Mouse (Mus musculus): ENCODE data around the gene 2900026A02Rik. TPM values are rescaled to one million over a fixed set of nuclear protein-coding genes. Genes with fewer than 3 reads are reported as not detected.
A peak's percentile ranks its signal among the peaks of the same experiment; 100 is the strongest.

The 2900026A02Rik gene
- polyA plus RNA-seq, 1 experiment from 2014 or later: 1.2 TPM

GRCm38 (mm10) chr5:113191901-113192300 lies 29.1 kb downstream of the 2900026A02Rik start:
- Histone ChIP-seq H3K9me3 (ENCODE audit: control insufficient read depth, low read length) (no peaks in the 10 kb centered on the region), H3K9ac (ENCODE audit: low read length) (no peak overlapping the region), H3K4me3 (ENCODE audit: low read depth, low read length) (no peak overlapping the region), H3K4me2 (no peak overlapping the region), H3K27me3 (ENCODE audit: control insufficient read depth, insufficient read depth, low read length) (no peaks in the 10 kb centered on the region), H3K4me1 (ENCODE audit: control insufficient read depth, insufficient read depth, low read length) (peaks cover 3% of the 10 kb centered on the region; the same call in 1 of the 2 replicates), H3K36me3 (ENCODE audit: control insufficient read depth, insufficient read depth, low read length) (no peaks in the 10 kb centered on the region; the same call in 1 of the 2 replicates), H3K27ac (ENCODE audit: low read depth, low read length) (no peak overlapping the region)
- WGBS: 73% methylated on average over 14 of the region's 14 CpGs
- DNase-seq (ENCODE audit: low spot score, missing footprints) (peak; percentile 83), ATAC-seq (ENCODE audit: low FRiP score) (no peak)

DNA sequence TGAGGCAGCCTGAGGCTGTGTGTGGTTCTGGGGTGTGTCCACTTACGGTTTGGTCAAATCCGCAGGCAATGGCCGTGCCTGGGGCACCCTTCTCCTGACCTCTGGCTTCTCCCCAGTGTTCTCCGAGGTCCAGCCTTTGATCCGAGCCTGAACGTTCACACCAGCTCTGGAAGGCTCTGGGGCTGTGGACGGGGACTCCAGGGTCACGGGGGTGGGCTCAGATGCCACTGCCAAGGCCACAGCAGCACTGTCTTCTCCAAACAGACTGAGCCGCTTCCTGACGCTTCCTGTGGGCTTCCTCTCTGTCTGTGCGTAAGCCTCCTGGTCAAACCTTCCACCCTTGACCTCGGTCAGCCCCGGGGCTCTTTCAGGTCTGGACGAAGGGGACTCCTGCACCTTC lies 30.5 kb downstream of the 2900026A02Rik start:
- WGBS: 79% methylated on average over 14 of the region's 14 CpGs
- Histone ChIP-seq H3K27me3 (ENCODE audit: control insufficient read depth, insufficient read depth, low read length) (no peaks in the 10 kb centered on the region), H3K4me2 (no peak overlapping the region), H3K9me3 (ENCODE audit: control insufficient read depth, low read length) (no peaks in the 10 kb centered on the region), H3K36me3 (ENCODE audit: control insufficient read depth, insufficient read depth, low read length) (no peaks in the 10 kb centered on the region; the same call in 1 of the 2 replicates), H3K27ac (ENCODE audit: low read depth, low read length) (no peak overlapping the region), H3K9ac (ENCODE audit: low read length) (no peak overlapping the region), H3K4me3 (ENCODE audit: low read depth, low read length) (no peak overlapping the region), H3K4me1 (ENCODE audit: control insufficient read depth, insufficient read depth, low read length) (peaks cover 3% of the 10 kb centered on the region; the same call in 1 of the 2 replicates)
- peak; percentile 62 for DNase-seq (ENCODE audit: low spot score, missing footprints)
- no peak for ATAC-seq (ENCODE audit: low FRiP score)

DNA sequence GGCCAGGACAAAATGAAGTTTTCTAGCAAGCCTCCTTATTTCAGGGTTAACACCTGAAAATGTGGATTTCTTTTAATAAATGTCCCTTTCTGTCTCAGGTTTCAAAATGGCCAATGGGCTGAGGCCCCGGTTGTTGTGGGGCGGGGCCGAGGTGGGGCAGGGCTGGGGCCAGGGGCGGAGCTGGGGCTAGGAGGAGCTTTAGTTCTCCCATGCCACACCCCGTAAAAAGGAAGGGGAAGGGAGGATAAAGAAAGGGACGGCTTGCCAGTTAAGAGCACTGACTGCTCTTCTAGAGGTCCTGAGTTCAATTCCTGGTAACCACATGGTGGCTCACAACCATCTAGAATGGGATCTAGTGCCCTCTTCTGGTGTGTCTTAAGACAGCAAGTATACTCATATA lies 39.6 kb downstream of the 2900026A02Rik start:
- Histone ChIP-seq H3K4me3 (ENCODE audit: low read depth, low read length) (no peak overlapping the region), H3K36me3 (ENCODE audit: control insufficient read depth, insufficient read depth, low read length) (no peaks in the 10 kb centered on the region), H3K4me2 (no peak overlapping the region), H3K9ac (ENCODE audit: low read length) (no peak overlapping the region), H3K27ac (ENCODE audit: low read depth, low read length) (no peak overlapping the region), H3K9me3 (ENCODE audit: control insufficient read depth, low read length) (no peaks in the 10 kb centered on the region), H3K27me3 (ENCODE audit: control insufficient read depth, insufficient read depth, low read length) (no peaks in the 10 kb centered on the region), H3K4me1 (ENCODE audit: control insufficient read depth, insufficient read depth, low read length) (peaks cover 7% of the 10 kb centered on the region)
- WGBS: 40% methylated on average over 6 of the region's 6 CpGs
- ATAC-seq (ENCODE audit: low FRiP score): no peak
- DNase-seq (ENCODE audit: low spot score, missing footprints): peak; percentile 81

- H3K4me3 ChIP-seq (ENCODE audit: low read depth, low read length): no peak overlapping the region; the same call in 1 of the 2 replicates
These were observed 40.3 kb downstream of the 2900026A02Rik start for GRCm38 (mm10) chr5:113180755-113181154.

GRCm38 (mm10) chr5:113179843-113180682 lies 41.0 kb downstream of the 2900026A02Rik start:
- WGBS: 4% methylated on average over 29 of the region's 30 CpGs
- ATAC-seq (ENCODE audit: low FRiP score) (peak; percentile 79), DNase-seq (ENCODE audit: low spot score, missing footprints) (peak; percentile 98)
- no peaks in the 10 kb centered on the region for H3K36me3 ChIP-seq (ENCODE audit: control insufficient read depth, insufficient read depth, low read length)
- peaks cover 7% of the 10 kb centered on the region for H3K4me1 ChIP-seq (ENCODE audit: control insufficient read depth, insufficient read depth, low read length)
- no peaks in the 10 kb centered on the region for H3K27me3 ChIP-seq (ENCODE audit: control insufficient read depth, insufficient read depth, low read length)
- peak overlapping the region; percentile 51 for H3K4me2 ChIP-seq
- peak overlapping the region; percentile 17; the same call in 1 of the 2 replicates for H3K4me3 ChIP-seq (ENCODE audit: low read depth, low read length)
- peak overlapping the region; percentile 46 for H3K27ac ChIP-seq (ENCODE audit: low read depth, low read length)
- no peaks in the 10 kb centered on the region for H3K9me3 ChIP-seq (ENCODE audit: control insufficient read depth, low read length)
- H3K9ac ChIP-seq (ENCODE audit: low read length): peak overlapping the region; percentile 59

More at GRCm38 (mm10) chr5:113180755-113181154, 40.3 kb downstream of the 2900026A02Rik start:
- Histone ChIP-seq H3K27me3 (ENCODE audit: control insufficient read depth, insufficient read depth, low read length) (no peaks in the 10 kb centered on the region), H3K9ac (ENCODE audit: low read length) (peak overlapping the region; percentile 59; the same call in 1 of the 2 replicates), H3K36me3 (ENCODE audit: control insufficient read depth, insufficient read depth, low read length) (no peaks in the 10 kb centered on the region), H3K27ac (ENCODE audit: low read depth, low read length) (no peak overlapping the region), H3K4me2 (peak overlapping the region; percentile 51; the same call in 1 of the 2 replicates), H3K4me1 (ENCODE audit: control insufficient read depth, insufficient read depth, low read length) (peaks cover 7% of the 10 kb centered on the region), H3K9me3 (ENCODE audit: control insufficient read depth, low read length) (no peaks in the 10 kb centered on the region)
- ATAC-seq (ENCODE audit: low FRiP score): no peak
- 83% methylated on average over 15 of the region's 15 CpGs for WGBS
- DNase-seq (ENCODE audit: low spot score, missing footprints): no peak

- H3K9ac ChIP-seq (ENCODE audit: low read length): peak overlapping the region; percentile 53
- H3K27ac ChIP-seq (ENCODE audit: low read depth, low read length): peak overlapping the region; percentile 46
- peak; percentile 80 for DNase-seq (ENCODE audit: low spot score, missing footprints)
- no peaks in the 10 kb centered on the region for H3K36me3 ChIP-seq (ENCODE audit: control insufficient read depth, insufficient read depth, low read length)
- 10% methylated on average over 8 of the region's 9 CpGs for WGBS
- peak overlapping the region; percentile 51 for H3K4me2 ChIP-seq
- peaks cover 7% of the 10 kb centered on the region for H3K4me1 ChIP-seq (ENCODE audit: control insufficient read depth, insufficient read depth, low read length)
- H3K4me3 ChIP-seq (ENCODE audit: low read depth, low read length): peak overlapping the region; percentile 17; the same call in 1 of the 2 replicates
- H3K27me3 ChIP-seq (ENCODE audit: control insufficient read depth, insufficient read depth, low read length): no peaks in the 10 kb centered on the region
- no peak for ATAC-seq (ENCODE audit: low FRiP score)
- H3K9me3 ChIP-seq (ENCODE audit: control insufficient read depth, low read length): no peaks in the 10 kb centered on the region
These were observed 41.6 kb downstream of the 2900026A02Rik start for GRCm38 (mm10) chr5:113179451-113179842.

DNA sequence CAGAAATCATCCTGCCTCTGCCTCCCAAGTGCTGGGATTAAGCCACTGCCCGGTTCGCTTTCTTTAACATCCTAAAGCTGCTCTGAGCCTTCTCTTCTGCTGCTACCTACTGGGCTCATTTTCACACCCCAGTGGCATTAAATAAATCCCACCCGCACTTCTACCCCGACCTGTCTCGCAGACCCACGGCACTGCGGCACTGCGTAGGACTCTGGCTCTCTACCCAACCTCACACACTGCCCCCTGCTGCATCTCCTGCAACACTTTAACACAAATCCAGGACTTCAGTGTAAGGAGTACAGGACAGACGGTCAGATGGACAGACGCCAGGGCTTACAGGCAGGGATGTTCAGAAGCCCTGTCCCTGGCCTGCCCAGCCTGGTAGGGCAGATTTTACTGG lies 45.1 kb downstream of the 2900026A02Rik start:
- no peak for ATAC-seq (ENCODE audit: low FRiP score)
- Histone ChIP-seq H3K4me1 (ENCODE audit: control insufficient read depth, insufficient read depth, low read length) (peaks cover 7% of the 10 kb centered on the region), H3K27me3 (ENCODE audit: control insufficient read depth, insufficient read depth, low read length) (no peaks in the 10 kb centered on the region), H3K9me3 (ENCODE audit: control insufficient read depth, low read length) (no peaks in the 10 kb centered on the region), H3K27ac (ENCODE audit: low read depth, low read length) (no peak overlapping the region), H3K9ac (ENCODE audit: low read length) (no peak overlapping the region), H3K36me3 (ENCODE audit: control insufficient read depth, insufficient read depth, low read length) (no peaks in the 10 kb centered on the region), H3K4me2 (no peak overlapping the region), H3K4me3 (ENCODE audit: low read depth, low read length) (no peak overlapping the region)
- 88% methylated on average over 10 of the region's 10 CpGs for WGBS
- DNase-seq (ENCODE audit: low spot score, missing footprints): no peak

DNA sequence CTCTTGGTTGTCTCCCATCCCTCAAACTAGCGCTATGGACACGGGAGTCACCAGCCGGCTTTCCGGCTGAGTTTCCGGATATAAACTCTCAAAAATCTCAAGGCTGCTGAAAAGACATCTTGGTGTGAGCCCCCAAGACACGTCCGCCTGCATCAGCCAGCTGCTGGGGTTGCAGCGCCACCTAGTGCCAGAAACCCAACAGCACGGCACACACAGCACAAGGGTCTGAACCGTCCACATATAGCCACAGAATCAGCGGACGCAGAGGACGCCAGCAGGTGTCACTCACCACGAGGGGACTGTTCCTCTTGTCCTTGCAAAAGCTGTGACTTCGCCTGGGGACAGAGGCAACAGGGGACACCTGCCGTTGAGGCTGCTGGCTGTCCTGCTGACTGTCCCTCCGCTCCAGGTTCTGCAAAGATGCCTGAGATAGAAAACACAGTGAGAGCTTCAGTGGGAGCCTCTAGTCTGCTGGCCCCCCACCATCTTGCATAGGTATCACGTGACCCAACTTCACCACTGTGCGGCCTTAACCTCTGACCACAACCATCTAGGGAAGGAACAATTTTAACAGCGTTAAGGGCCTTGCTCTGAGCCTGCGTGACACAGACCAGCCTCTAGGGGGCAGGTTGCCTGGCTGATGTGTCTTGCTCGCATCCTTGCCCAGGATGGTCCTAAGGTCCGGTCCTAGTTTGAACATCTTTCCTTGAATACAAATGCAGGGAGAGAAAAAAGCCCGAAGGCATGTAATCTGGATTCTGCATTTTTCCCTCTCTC lies 45.9 kb downstream of the 2900026A02Rik start:
- 45% methylated on average over 24 of the region's 24 CpGs for WGBS
- H3K4me1 ChIP-seq (ENCODE audit: control insufficient read depth, insufficient read depth, low read length): peaks cover 7% of the 10 kb centered on the region
- DNase-seq (ENCODE audit: low spot score, missing footprints) (no peak), ATAC-seq (ENCODE audit: low FRiP score) (0 out of 2 replicates have a peak, but pooled peaks have one; percentile 14)
- H3K27me3 ChIP-seq (ENCODE audit: control insufficient read depth, insufficient read depth, low read length): no peaks in the 10 kb centered on the region
- H3K9ac ChIP-seq (ENCODE audit: low read length): no peak overlapping the region
- no peak overlapping the region for H3K4me3 ChIP-seq (ENCODE audit: low read depth, low read length)
- H3K4me2 ChIP-seq: no peak overlapping the region
- no peak overlapping the region for H3K27ac ChIP-seq (ENCODE audit: low read depth, low read length)
- H3K36me3 ChIP-seq (ENCODE audit: control insufficient read depth, insufficient read depth, low read length): no peaks in the 10 kb centered on the region
- H3K9me3 ChIP-seq (ENCODE audit: control insufficient read depth, low read length): no peaks in the 10 kb centered on the region
